Mouse (Mus musculus) bone marrow, adult 2 months (tissue): ENCODE results near the gene 1700037H04Rik.

Experiments
- CTCF ChIP-seq: fragments of 200-500 bp; IDR thresholded peaks from 2 replicates; pipeline ENCODE4 v1.5.1; 2011; ENCODE audit warnings: low read length, control low read depth; ENCODE audit not compliant: control insufficient read depth, insufficient read depth
- POLR2A ChIP-seq: fragments of 200-500 bp; IDR thresholded peaks from 2 replicates; pipeline ENCODE4 v1.6.1; 2011; ENCODE audit warnings: low read depth, mild to moderate bottlenecking, control low read depth, low read length, borderline replicate concordance; ENCODE audit not compliant: control insufficient read depth

DNA sequence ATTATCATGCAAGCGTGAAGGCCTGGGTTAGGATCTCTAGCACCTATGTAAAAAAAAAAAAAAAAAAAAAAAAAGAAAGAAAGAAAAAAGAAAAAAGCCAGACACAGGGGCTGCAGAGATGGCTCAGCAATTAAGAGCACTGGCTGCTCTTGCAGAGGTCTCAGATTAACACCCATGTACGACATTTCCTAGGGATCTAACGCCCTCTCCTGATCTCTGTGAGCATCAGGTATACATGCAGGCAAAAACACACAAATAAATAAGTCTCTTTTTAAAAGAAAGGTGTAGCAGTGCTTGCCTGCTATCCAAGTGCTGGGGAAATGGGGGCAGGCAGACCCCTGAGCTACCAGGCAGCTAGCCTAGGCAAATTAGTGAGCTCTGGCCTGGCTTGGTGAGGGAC lies 58.4 kb downstream of the 1700037H04Rik start:
- no peak for TF ChIP-seq POLR2A
- TF ChIP-seq CTCF, result no peak
